Mouse (Mus musculus): Measurements from ENCODE around the gene Cenpu. TPM values are rescaled to one million over a fixed set of nuclear protein-coding genes. Genes with fewer than 3 reads are reported as not detected.
"Not testable (repeated sequence)": the region's sequence is repeated elsewhere in the genome, so short reads cannot be mapped to it uniquely, and the experiment has no call there.

Gene Cenpu
- polyA plus RNA-seq, 1 experiment: 2.3 TPM

- no peaks in the 10 kb centered on the region for H3K4me1 ChIP-seq (ENCODE audit: control insufficient read depth, insufficient read depth, insufficient read length)
- TF ChIP-seq POLR2A (IDR thresholded peaks at IDR 0.05; ENCODE audit: low read depth, low read length) (no peak), CTCF (IDR thresholded peaks at IDR 0.05; ENCODE audit: extremely low read depth, insufficient read depth, insufficient read length, insufficient replicate concordance) (no peak)
- H3K36me3 ChIP-seq (ENCODE audit: control insufficient read depth, insufficient read depth, low read length): no peaks in the 10 kb centered on the region
- H3K27ac ChIP-seq (ENCODE audit: insufficient read depth, low read length): no peak overlapping the region
- H3K4me3 ChIP-seq (ENCODE audit: extremely low read depth, insufficient read depth, insufficient read length): no peak overlapping the region
- 95% methylated on average over 8 of the region's 8 CpGs for WGBS
- no peak for DNase-seq (ENCODE audit: low read depth in 1 of 2, low spot score in 2 of 2)
- H3K27me3 ChIP-seq (ENCODE audit: control insufficient read depth, insufficient read depth, low read length): no peaks in the 10 kb centered on the region
Measured at GRCm38 (mm10) chr8:46567946-46568345, 16.1 kb downstream of the Cenpu start.

GRCm38 (mm10) chr8:46568942-46569341 lies 17.1 kb downstream of the Cenpu start:
- 84% methylated on average over 2 of the region's 2 CpGs for WGBS
- Histone ChIP-seq H3K4me1 (ENCODE audit: control insufficient read depth, insufficient read depth, insufficient read length) (no peaks in the 10 kb centered on the region), H3K4me3 (ENCODE audit: extremely low read depth, insufficient read depth, insufficient read length) (no peak overlapping the region), H3K27ac (ENCODE audit: insufficient read depth, low read length) (no peak overlapping the region), H3K27me3 (ENCODE audit: control insufficient read depth, insufficient read depth, low read length) (no peaks in the 10 kb centered on the region), H3K36me3 (ENCODE audit: control insufficient read depth, insufficient read depth, low read length) (no peaks in the 10 kb centered on the region; the same call in none of the 2 replicates)
- DNase-seq (ENCODE audit: low read depth in 1 of 2, low spot score in 2 of 2): no peak
- TF ChIP-seq CTCF (IDR thresholded peaks at IDR 0.05; ENCODE audit: extremely low read depth, insufficient read depth, insufficient read length, insufficient replicate concordance) (no peak), POLR2A (IDR thresholded peaks at IDR 0.05; ENCODE audit: low read depth, low read length) (no peak)

- peaks cover 2% of the 10 kb centered on the region for H3K36me3 ChIP-seq (ENCODE audit: control insufficient read depth, insufficient read depth, low read length)
- 78% methylated on average over 19 of the region's 19 CpGs for WGBS
Measured at GRCm38 (mm10) chr8:46569659-46570441, 18.0 kb downstream of the Cenpu start.

GRCm38 (mm10) chr8:46570673-46571072 lies 18.8 kb downstream of the Cenpu start:
- no peak overlapping the region for H3K27ac ChIP-seq (ENCODE audit: insufficient read depth, low read length)
- DNase-seq (ENCODE audit: low read depth in 1 of 2, low spot score in 2 of 2): no peak
- no peaks in the 10 kb centered on the region for H3K4me1 ChIP-seq (ENCODE audit: control insufficient read depth, insufficient read depth, insufficient read length)
- TF ChIP-seq CTCF (IDR thresholded peaks at IDR 0.05; ENCODE audit: extremely low read depth, insufficient read depth, insufficient read length, insufficient replicate concordance): no peak
- no peak for TF ChIP-seq POLR2A (IDR thresholded peaks at IDR 0.05; ENCODE audit: low read depth, low read length)
- WGBS: 89% methylated on average over 10 of the region's 14 CpGs
- no peak overlapping the region for H3K4me3 ChIP-seq (ENCODE audit: extremely low read depth, insufficient read depth, insufficient read length)
- H3K27me3 ChIP-seq (ENCODE audit: control insufficient read depth, insufficient read depth, low read length): no peaks in the 10 kb centered on the region
- H3K36me3 ChIP-seq (ENCODE audit: control insufficient read depth, insufficient read depth, low read length): peaks cover 2% of the 10 kb centered on the region

More at GRCm38 (mm10) chr8:46569659-46570441, 18.0 kb downstream of the Cenpu start:
- no peak overlapping the region for H3K27ac ChIP-seq (ENCODE audit: insufficient read depth, low read length)
- DNase-seq (ENCODE audit: low read depth in 1 of 2, low spot score in 2 of 2): no peak
- H3K4me1 ChIP-seq (ENCODE audit: control insufficient read depth, insufficient read depth, insufficient read length): no peaks in the 10 kb centered on the region
- TF ChIP-seq POLR2A (IDR thresholded peaks at IDR 0.05; ENCODE audit: low read depth, low read length) (no peak), CTCF (IDR thresholded peaks at IDR 0.05; ENCODE audit: extremely low read depth, insufficient read depth, insufficient read length, insufficient replicate concordance) (no peak)
- H3K4me3 ChIP-seq (ENCODE audit: extremely low read depth, insufficient read depth, insufficient read length): no peak overlapping the region
- no peaks in the 10 kb centered on the region for H3K27me3 ChIP-seq (ENCODE audit: control insufficient read depth, insufficient read depth, low read length)

GRCm38 (mm10) chr8:46573446-46573845 lies 21.6 kb downstream of the Cenpu start:
- WGBS: 97% methylated on average over 2 of the region's 2 CpGs
- TF ChIP-seq POLR2A (IDR thresholded peaks at IDR 0.05; ENCODE audit: low read depth, low read length): no peak
- TF ChIP-seq CTCF (IDR thresholded peaks at IDR 0.05; ENCODE audit: extremely low read depth, insufficient read depth, insufficient read length, insufficient replicate concordance): no peak

GRCm38 (mm10) chr8:46573964-46574363 lies 22.1 kb downstream of the Cenpu start:
- DNase-seq (ENCODE audit: low read depth in 1 of 2, low spot score in 2 of 2): no peak
- Histone ChIP-seq H3K4me3 (ENCODE audit: extremely low read depth, insufficient read depth, insufficient read length) (no peak overlapping the region), H3K4me1 (ENCODE audit: control insufficient read depth, insufficient read depth, insufficient read length) (no peaks in the 10 kb centered on the region), H3K36me3 (ENCODE audit: control insufficient read depth, insufficient read depth, low read length) (peaks cover 21% of the 10 kb centered on the region), H3K27ac (ENCODE audit: insufficient read depth, low read length) (no peak overlapping the region), H3K27me3 (ENCODE audit: control insufficient read depth, insufficient read depth, low read length) (no peaks in the 10 kb centered on the region)
- TF ChIP-seq CTCF (IDR thresholded peaks at IDR 0.05; ENCODE audit: extremely low read depth, insufficient read depth, insufficient read length, insufficient replicate concordance): no peak
- no peak for TF ChIP-seq POLR2A (IDR thresholded peaks at IDR 0.05; ENCODE audit: low read depth, low read length)
- WGBS: 94% methylated on average over 2 of the region's 2 CpGs

More at GRCm38 (mm10) chr8:46573446-46573845, 21.6 kb downstream of the Cenpu start:
- Histone ChIP-seq H3K36me3 (ENCODE audit: control insufficient read depth, insufficient read depth, low read length) (peaks cover 17% of the 10 kb centered on the region), H3K4me1 (ENCODE audit: control insufficient read depth, insufficient read depth, insufficient read length) (no peaks in the 10 kb centered on the region), H3K4me3 (ENCODE audit: extremely low read depth, insufficient read depth, insufficient read length) (no peak overlapping the region), H3K27me3 (ENCODE audit: control insufficient read depth, insufficient read depth, low read length) (no peaks in the 10 kb centered on the region), H3K27ac (ENCODE audit: insufficient read depth, low read length) (no peak overlapping the region)
- DNase-seq (ENCODE audit: low read depth in 1 of 2, low spot score in 2 of 2): no peak

GRCm38 (mm10) chr8:46578794-46579193 lies 27.0 kb downstream of the Cenpu start:
- Histone ChIP-seq H3K27ac (ENCODE audit: insufficient read depth, low read length) (no peak overlapping the region), H3K27me3 (ENCODE audit: control insufficient read depth, insufficient read depth, low read length) (no peaks in the 10 kb centered on the region), H3K4me1 (ENCODE audit: control insufficient read depth, insufficient read depth, insufficient read length) (no peaks in the 10 kb centered on the region), H3K36me3 (ENCODE audit: control insufficient read depth, insufficient read depth, low read length) (peaks cover 26% of the 10 kb centered on the region), H3K4me3 (ENCODE audit: extremely low read depth, insufficient read depth, insufficient read length) (no peak overlapping the region)
- no peak for DNase-seq (ENCODE audit: low read depth in 1 of 2, low spot score in 2 of 2)
- no peak for TF ChIP-seq POLR2A (IDR thresholded peaks at IDR 0.05; ENCODE audit: low read depth, low read length)
- TF ChIP-seq CTCF (IDR thresholded peaks at IDR 0.05; ENCODE audit: extremely low read depth, insufficient read depth, insufficient read length, insufficient replicate concordance): no peak
- 97% methylated on average over 9 of the region's 9 CpGs for WGBS

- WGBS: 92% methylated on average over 4 of the region's 4 CpGs
- not testable (repeated sequence) for H3K27me3 ChIP-seq (ENCODE audit: control insufficient read depth, insufficient read depth, low read length); H3K36me3 ChIP-seq (ENCODE audit: control insufficient read depth, insufficient read depth, low read length); DNase-seq (ENCODE audit: low read depth in 1 of 2, low spot score in 2 of 2); H3K4me1 ChIP-seq (ENCODE audit: control insufficient read depth, insufficient read depth, insufficient read length); H3K27ac ChIP-seq (ENCODE audit: insufficient read depth, low read length); H3K4me3 ChIP-seq (ENCODE audit: extremely low read depth, insufficient read depth, insufficient read length)
Measured at GRCm38 (mm10) chr8:46584328-46584727, 32.5 kb downstream of the Cenpu start.

Measured in spleen, adult 2 months (tissue).